Mouse (Mus musculus) hematopoietic stem cell, adult 5-6 weeks (primary cell): ENCODE data around the gene Prpf31. TPM values are rescaled to one million over a fixed set of nuclear protein-coding genes. Genes with fewer than 3 reads are reported as not detected.

ENCODE experiments used
- ATAC-seq, 2 experiments: fragments of 125-278 bp in 1 of 2; replicated peaks in 1 of 2; 2 replicates each; pipeline ENCODE4 v1.8.0; 2016 to 2017; ENCODE audit warnings: inconsistent platforms in 2 of 2, mild to moderate bottlenecking in 2 of 2, moderate number of reproducible peaks in 2 of 2, low read depth in 1 of 2, moderate TSS enrichment in 1 of 2; ENCODE audit not compliant: low FRiP score in 2 of 2, poor library complexity in 2 of 2, severe bottlenecking in 2 of 2, insufficient read depth in 1 of 2, low TSS enrichment in 1 of 2
- total RNA-seq: library from RNA; stranded (forward); fragments of 172-1452, 232-1000 nt; gene quantifications from 2 replicates; pipeline ENCODE4 v1.2.3, GENCODE M21; 2017

Prpf31 gene
- total RNA-seq, result 78.5 and 106 TPM in 2 replicates

DNA sequence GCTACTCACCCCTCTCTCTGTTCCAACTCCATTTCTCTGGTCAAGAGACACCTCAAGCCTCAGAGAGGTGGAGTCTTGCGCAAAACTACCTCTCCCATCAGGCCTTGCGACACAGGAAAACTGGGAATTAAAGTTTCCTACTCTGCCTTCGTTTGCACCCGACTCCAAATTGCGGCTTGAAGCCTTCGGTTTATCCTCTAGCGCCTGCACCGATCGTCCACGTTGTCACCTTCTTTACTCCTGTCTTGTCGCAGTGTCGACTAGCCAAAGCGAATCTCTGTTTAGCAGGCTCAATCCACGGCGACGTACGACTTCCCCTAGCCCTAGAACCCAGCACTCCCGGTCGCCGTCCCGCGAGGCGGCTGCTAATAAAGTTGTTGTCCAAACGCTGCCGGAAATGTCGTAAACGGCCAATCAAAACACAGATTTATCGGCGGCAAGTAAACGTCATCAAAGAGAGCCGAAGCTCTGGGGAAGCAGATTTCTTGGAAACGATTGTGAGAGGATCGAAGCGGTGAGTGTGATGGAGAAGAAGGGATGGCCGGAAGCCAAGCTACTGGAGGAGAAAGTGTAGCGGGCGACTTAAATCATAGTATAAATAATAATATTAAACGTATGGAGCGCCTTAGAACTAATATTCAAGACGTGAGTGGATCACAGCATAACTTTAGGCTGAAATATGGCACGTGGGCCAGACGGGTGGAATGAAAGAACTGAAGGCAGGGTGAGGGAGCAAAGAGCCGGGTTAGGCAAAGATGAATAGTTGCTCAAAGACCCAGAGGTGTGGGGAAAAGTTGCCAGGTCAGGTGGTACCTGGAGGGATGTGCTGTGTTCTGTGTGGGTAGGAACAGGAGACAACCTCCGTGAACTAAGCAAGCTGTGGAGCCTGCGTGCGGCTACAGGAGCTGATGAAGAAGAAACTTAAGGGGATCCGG is at the start of gene Prpf31, which contains the start of gene Tfpt:
TSS of gene Prpf31 (plus strand) at position 443 of the 935 bp plus-strand sequence.
TSS of gene Tfpt (minus strand) at position 387 of the 935 bp plus-strand sequence.
- ATAC-seq, result peak; percentile 86 to 88

DNA sequence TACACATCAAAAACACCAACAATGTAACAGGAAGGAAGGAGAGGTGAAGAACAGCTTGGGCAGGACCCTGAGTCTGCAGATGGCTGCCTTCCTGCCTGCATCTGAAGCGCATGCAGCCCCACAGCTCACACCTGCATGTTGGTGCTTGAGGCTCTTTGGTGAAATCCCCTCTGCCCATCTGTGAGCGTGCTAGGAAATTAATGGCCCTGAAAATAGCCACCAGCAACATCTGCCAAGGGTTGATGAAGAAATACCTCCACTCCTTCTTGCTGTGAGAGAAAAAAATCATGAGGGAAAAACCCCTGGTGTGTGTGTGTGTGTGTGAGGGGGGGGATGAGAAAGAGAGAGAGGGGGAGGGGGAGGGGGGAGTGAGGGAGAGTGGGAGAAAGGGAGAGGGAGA is 49.8 kb upstream of the Prpf31 start:
- ATAC-seq, result no peak

DNA sequence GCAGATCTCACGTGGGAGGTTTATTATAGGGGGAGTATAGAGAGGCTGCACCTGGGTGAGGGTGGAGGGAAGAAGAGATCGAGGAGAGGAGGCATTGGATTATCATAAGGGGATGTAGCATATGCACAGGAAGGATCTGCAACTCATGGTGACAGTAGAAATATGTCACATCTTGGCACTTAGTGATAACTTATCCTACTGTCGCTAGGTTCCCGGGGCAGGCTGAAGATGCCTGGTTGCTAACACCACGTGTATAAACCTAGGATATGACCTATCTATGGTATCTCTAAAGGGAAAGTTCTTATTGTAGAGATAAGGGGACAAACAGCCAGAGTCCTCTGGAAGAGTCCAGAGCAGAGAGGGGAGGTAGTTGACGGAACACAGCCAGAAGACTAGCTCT is 44.0 kb upstream of the Prpf31 start:
- no peak for ATAC-seq

DNA sequence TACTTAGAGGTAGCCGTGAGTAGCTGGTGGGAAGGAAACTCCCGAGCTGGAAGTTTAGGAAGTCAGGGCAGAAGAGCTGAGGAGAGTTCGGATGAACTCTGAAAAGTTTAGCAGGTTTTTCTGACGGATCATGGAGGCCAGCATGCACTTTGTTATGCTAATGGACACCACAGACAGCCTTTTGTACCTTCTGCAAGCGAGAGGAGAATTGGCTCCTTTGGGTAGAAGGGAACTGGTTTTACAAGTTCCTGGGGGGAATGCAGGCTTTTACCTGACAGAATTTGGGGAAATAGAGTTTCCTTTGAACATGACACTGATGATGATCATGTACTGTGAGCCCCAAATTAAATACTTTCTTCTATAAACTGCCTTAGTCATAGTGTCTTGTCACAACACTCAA is 43.5 kb upstream of the Prpf31 start:
- no peak for ATAC-seq

DNA sequence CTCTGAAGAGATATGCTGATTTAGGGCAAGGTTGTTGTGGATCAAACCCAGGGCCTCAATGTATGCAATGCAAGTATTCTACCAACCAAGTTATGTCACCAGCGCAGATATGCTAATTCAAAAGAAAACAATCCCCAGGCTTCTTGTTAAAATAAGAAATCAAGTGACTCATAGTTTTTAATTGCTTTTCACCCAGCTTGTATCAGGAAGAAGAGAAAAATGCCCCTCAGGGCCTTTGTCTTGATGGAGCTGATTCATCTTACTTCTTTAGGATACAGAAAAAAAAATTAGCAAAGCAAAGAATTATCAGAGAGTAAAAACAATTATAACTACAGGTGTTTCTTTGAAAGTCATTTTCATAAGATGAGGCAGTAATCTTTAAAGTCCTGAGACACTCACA is 42.5 kb upstream of the Prpf31 start:
- ATAC-seq, result no peak

DNA sequence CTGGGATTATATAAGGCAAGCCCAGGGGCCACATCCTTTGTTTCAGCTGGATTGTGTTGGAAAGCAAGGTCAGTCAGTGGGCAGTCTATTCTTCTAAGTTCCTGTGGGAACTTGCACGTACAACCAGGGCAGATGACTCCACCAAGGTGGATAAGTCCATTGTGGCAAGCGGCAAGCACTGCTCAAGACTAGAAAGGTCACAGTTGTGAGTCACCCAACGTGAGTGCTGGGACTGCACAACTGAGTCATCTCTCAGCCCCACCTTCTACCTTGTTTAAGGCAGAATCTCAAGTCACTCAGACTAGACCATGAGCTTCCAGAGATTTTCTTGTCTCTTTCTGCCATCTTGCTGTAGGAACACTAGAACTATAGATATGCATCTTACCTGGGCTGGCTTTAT is 39.2 kb upstream of the Prpf31 start:
- ATAC-seq, result no peak

DNA sequence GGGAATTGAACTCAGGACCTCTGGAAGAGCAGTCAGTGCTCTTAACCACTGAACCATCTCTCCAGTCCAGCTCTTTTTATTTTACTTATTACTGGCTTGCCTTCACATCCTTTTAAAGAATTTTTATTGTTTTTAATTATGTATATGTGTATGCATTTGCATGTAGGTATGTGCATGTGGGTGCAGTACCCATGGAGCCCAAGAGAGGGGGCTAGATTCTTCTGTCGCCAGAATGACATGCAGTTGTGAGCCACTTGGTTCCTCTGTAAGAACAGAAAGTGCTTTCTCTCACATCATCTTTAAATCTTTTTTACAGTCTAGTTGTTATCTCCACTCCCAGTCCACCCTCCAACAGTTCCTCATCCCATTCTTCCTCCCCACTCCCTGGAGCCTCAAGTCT is 38.3 kb upstream of the Prpf31 start:
- ATAC-seq, result no peak

DNA sequence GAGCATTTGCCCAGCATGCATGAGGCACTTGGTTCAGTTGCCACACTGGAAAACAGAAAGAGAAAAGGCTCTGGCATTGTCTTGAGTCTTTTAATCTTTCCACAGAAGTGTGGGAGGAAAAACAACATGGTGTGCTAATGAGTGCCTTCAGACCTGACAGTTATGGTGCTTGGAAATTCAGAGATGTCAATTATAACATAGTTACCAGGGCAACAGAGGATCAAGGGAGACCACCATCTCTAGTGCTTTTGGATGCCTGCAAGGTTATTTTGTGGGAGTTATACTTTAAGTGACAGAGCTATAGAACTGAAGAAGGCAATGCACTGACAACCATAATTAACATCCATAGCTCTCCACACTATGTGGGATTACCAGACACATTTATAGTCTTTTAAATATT is 35.9 kb upstream of the Prpf31 start:
- ATAC-seq, result no peak

DNA sequence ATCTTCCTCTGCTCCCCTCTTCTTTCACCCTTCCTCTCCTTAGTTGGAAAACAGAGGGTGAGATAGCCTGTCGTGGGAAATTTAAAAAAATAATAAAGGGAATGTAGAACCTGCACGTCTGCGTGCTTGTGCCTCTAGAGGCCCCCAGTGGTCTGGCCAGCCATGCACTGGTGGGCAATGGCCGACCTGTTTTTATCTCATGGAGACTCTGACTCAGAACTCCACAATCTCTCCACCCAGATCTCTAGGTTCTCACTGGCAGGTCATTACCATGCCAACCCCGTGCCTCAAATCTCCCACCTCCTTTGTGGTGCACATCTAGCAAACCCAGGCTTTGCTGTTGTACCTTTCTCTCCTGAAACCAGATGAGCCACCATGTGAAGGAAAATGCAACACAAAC is 35.1 kb upstream of the Prpf31 start:
- peak; percentile 58 to 65 for ATAC-seq

DNA sequence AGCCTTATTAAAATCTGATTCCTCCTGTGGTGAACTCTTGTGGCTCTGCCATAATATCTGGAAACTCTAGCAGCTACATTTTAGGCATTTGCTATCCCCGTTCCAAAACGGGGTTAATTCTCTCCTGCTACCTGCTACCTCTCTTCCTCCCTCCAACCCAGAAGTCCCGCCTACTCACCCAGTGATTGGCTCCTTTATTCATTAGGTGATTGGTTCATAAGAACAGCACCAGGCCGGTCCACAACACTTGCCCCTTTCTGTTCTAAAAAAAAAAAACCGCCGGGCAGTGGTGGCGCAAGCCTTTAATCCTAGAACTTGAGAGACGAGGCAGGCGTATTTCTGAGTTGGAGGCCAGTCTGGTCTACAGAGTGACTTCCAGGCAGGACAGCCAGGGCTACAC is 34.6 kb upstream of the Prpf31 start:
- ATAC-seq, result peak; percentile 81 to 86

DNA sequence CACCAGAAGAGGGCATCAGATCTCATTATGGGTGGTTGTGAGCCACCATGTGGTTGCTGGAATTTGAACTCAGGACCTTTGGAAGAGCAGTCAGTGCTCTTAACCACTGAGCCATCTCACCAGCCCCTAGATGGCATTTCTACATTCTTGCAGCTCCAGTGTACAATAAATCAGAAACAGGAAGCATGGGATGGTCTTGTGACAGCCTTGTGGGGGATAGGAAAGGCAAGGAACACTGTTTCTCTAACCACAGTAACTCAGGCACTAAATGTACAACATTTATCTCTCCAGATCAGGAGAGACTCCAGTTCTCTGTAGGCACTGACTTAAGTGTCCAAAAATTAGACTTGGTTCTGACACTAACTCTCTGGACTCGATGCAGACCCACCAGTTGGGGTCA is 32.0 kb upstream of the Prpf31 start:
- ATAC-seq, result peak; percentile 18 to 44; a peak in 1 of 4 replicates

DNA sequence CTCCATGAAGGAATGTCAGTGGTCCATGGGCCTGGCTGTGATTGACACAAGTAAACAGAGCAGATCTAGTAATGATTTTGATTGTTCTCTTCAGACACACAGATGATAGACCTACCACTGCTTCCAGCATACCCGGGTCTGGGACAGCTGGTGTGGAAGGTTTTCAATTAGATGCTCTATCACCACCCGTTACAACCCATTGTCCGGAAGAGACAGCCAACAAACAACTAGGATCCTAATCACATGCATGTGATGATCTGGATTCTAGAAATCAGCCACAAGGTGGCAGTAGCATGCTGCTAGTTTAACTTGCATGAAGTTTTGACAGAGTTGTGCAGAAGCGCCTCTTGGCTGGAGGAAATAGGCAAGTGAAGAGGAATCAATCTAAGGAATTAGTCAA is 28.7 kb upstream of the Prpf31 start:
- ATAC-seq, result peak; percentile 76 to 84

DNA sequence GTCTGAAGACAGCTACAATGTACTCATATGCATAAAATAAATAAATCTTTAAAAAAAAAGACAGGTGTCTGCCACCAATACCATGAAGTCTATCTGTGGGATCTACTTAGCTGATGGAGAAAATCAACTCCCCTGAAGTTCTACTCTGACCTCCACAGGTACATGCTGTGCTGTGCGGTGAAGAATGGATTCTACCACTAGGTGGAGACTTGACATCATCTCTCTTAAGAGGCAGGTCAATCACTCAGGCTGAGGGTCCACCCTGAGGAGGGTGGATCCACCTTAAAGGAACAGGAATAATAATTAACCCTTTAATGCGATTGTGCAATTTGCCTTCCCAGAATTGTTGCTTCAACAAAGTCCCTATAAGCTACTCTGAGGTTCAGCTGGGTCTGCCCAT is 23.0 kb upstream of the Prpf31 start:
- ATAC-seq, result peak; percentile 75 to 76; a peak in 3 of 4 replicates

DNA sequence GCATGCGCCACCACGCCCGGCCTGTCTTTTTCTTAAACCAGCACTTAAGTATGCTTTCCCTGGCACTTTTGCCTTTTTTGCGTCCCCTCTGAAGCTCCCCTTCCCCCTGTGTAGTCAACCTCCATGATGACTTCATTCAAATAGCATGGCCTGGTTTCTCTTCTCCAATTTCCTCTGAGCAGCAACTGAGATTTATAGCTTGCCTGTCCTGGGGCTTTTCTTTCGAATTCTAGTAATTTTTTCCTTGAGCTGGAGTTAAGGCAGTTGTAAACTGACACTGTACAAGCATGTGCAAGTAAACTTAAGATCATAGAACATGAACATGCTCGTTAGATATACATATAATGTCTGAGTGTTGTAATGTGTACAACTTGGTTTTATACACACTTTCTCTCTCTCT is 22.4 kb upstream of the Prpf31 start:
- ATAC-seq, result no peak

DNA sequence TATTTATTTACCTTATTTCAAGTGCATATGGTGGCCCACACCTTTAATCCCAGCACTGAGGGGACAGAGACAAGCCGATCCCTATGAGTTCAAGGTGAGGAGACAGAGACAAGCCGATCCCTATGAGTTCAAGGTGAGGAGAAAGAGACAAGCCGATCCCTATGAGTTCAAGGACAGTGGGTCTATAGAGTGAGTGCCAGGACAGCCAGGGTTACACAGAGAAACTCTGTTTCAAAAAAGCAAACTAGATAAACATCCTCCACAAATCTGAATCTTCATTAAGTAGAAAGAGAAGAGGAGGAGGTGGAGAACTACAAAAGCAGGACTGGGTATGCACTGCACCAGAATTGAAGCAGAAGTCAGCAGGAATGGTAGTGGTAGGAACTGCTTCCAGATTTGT is 21.1 kb upstream of the Prpf31 start:
- no peak for ATAC-seq

DNA sequence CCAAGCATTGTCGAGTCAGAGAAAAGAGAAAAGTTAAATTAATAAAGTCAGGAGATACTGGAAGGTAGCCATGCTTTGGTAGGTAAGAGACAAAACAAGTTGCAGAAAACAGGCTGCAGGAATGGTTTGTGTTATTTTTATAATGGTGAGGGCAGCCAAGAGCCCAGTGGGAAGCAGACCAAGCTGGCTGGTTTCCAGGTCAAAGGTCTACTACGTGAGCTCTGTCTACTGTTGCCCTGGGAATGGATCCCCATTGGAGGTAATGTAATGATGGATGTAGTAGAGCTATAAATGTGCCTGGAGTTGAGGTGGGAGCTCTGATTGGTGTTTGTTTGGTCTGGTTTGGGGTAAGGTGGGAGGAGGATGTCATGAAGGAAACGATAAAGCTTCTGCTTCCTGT is 20.7 kb upstream of the Prpf31 start:
- ATAC-seq, result no peak; a peak in 1 of 4 replicates

DNA sequence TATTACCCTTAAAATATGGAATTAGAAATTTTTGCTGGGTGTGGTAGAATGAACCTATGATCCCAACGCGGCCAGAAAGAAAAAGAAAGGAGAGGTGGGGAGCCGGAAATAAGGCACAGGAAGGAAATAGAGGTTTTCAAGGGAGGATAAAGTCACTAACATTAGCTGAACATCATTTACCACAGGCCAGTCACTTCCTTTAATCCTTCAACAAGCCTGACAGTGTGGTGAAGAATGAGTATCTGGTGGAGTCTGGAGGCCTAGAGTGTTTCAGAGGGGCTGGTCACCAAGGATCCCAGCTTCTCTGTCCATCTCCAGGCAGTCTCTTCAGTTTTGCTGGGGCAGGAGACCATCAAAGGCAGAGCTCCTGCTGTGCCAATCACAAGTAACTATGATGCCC is 19.3 kb upstream of the Prpf31 start:
- peak; percentile 42 to 70; a peak in 2 of 4 replicates for ATAC-seq

DNA sequence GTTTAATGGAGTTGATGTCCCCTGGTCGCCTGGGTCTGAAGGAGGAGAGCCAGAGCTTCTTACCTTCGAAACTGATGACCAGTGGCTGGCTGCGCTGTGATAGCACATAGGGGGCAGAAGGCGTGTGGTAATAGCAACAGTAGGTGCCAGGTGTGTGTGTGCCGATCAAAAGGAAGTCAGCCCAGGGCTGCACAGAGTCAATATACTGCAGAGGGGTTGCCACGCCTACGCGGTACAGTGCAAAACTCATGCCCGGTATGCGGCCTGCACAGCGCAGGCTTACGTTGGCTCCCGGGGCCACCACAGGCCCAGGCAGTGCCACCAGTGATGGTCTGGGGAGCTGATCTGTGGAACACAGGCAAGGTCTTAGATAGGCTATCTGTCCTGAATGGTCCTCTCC is 18.8 kb upstream of the Prpf31 start:
- 0 out of 4 replicates have a peak, but pooled peaks of 1 of the 2 experiments have one; percentile 13 for ATAC-seq

DNA sequence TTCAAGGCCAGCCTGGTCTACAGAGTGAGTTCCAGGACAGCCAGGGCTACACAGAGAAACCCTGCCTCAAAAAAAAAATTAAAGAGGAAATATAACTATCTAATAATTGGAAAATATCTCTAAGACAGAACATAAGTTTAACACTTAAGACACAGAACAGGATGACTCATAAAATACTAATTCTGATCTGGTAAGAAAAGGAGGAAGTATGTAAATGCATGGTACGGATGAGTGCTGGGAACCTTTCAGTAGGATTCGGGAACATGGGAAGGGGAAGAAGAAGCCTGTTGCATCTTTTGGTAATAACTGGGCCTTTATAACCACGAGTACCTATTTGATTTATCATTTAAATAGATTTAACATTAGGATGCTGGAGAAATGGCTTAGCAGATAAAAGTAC is 15.8 kb upstream of the Prpf31 start:
- no peak for ATAC-seq
